Mouse (Mus musculus): Measurements from ENCODE around the gene Nceh1.

DNA sequence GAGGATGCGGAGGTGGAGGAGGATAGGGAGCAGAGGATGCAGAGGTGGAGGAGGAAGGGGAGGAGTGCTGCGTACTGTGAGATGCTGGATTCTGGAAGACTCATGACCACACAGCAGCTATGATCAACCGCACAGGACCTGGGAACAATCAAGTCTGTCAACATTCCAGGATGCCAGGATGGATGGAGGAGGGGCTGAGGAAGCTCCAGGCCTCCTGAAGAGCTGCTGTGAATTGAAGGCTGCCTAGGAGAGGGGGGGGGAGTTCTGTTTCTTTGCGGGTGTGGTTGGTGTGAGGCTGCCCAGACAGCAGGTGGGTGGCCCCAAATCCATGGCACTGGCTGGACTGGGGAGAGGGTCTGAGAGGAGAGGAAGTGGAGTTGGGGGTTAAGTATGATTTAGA, 23.9 kb upstream of the Nceh1 start:
- no peak for TF ChIP-seq CTCF (IDR thresholded peaks at IDR 0.05; ENCODE audit: low read depth, low read length)
- TF ChIP-seq GATA1 (IDR thresholded peaks at IDR 0.05; ENCODE audit: borderline replicate concordance, low read length): no peak

Measured in G1E (cell line).